Mouse (Mus musculus) heart, embryonic 12.5 days (tissue): Measurements from ENCODE around the gene Apol9a. TPM values are rescaled to one million over a fixed set of nuclear protein-coding genes. Genes with fewer than 3 reads are reported as not detected.

Source experiments
- ATAC-seq: fragments of 200-750 bp; cut with Nextera tagmentation; 2 replicates; pipeline ENCODE4 v1.8.0; 2017; ENCODE audit warnings: moderate TSS enrichment, moderate library complexity; ENCODE audit not compliant: insufficient number of reproducible peaks, low FRiP score
- H3K27ac ChIP-seq: fragments of 300-500 bp; sonication (generic); 2 replicates; pipeline ENCODE4 v1.5.1; 2016; ENCODE audit warnings: mild to moderate bottlenecking, moderate library complexity; ENCODE audit not compliant: poor library complexity, severe bottlenecking
- H3K27me3 ChIP-seq: fragments of 300-500 bp; sonication (generic); replicated peaks from 2 replicates; pipeline ENCODE4 v1.6.1; 2016; ENCODE audit warnings: mild to moderate bottlenecking, moderate library complexity
- H3K36me3 ChIP-seq: fragments of 300-500 bp; sonication (generic); 2 replicates; pipeline ENCODE4 v1.6.1; 2016; ENCODE audit warnings: mild to moderate bottlenecking, moderate library complexity
- H3K4me1 ChIP-seq: fragments of 300-500 bp; sonication (generic); replicated peaks from 2 replicates; pipeline ENCODE4 v1.6.1; 2016; ENCODE audit warnings: mild to moderate bottlenecking
- H3K4me2 ChIP-seq: fragments of 300-500 bp; sonication (generic); 2 replicates; pipeline ENCODE4 v1.6.1; 2016; ENCODE audit warnings: mild to moderate bottlenecking, moderate library complexity
- H3K4me3 ChIP-seq: fragments of 300-500 bp; sonication (generic); 2 replicates; pipeline ENCODE4 v1.5.1; 2016; ENCODE audit warnings: mild to moderate bottlenecking
- H3K9ac ChIP-seq: fragments of 300-500 bp; sonication (generic); 2 replicates; pipeline ENCODE4 v1.6.1; 2016; ENCODE audit warnings: mild to moderate bottlenecking, moderate library complexity
- H3K9me3 ChIP-seq: fragments of 300-500 bp; sonication (generic); replicated peaks from 2 replicates; pipeline ENCODE4 v1.6.1; 2016; ENCODE audit warnings: mild to moderate bottlenecking, moderate library complexity
- WGBS: fragments of 180-500 bp; shearing (Covaris S2); methylation state at CpG from one replicate; pipeline ENCODE4 v1.1.7; 2016; 5-methylcytosine and 5-hydroxymethylcytosine counted together
- polyA plus RNA-seq: library from polyadenylated mRNA; unstranded; fragments of >200 nt; fragmentation: Nextera tagmentation; extraction: Ambion mirVana; gene quantifications from 2 replicates; pipeline ENCODE4 v1.2.1, GENCODE M21; 2016

Gene Apol9a
- polyA plus RNA-seq, 1 experiment from 2014 or later = 0.74 TPM

GRCm38 (mm10) chr15:77359905-77360304 lies 51.0 kb downstream of the Apol9a start:
- Histone ChIP-seq H3K27ac (no peak overlapping the region), H3K4me1 (peaks cover 38% of the 10 kb centered on the region), H3K9ac (no peak overlapping the region), H3K9me3 (no peaks in the 10 kb centered on the region), H3K4me2 (no peak overlapping the region), H3K4me3 (no peak overlapping the region), H3K36me3 (no peaks in the 10 kb centered on the region), H3K27me3 (no peaks in the 10 kb centered on the region)
- no peak for ATAC-seq
- 92% methylated on average over 8 of the region's 8 CpGs for WGBS

- no peaks in the 10 kb centered on the region for H3K27me3 ChIP-seq
- peaks cover 42% of the 10 kb centered on the region for H3K4me1 ChIP-seq
- no peak overlapping the region for H3K4me3 ChIP-seq
- no peak overlapping the region for H3K9ac ChIP-seq
- no peak for ATAC-seq
- no peaks in the 10 kb centered on the region for H3K9me3 ChIP-seq
- no peak overlapping the region for H3K27ac ChIP-seq
- no peak overlapping the region for H3K4me2 ChIP-seq
- 64% methylated on average over 9 of the region's 9 CpGs for WGBS
- H3K36me3 ChIP-seq = no peaks in the 10 kb centered on the region
Observed at GRCm38 (mm10) chr15:77359486-77359885, 51.4 kb downstream of the Apol9a start.

- peak overlapping the region; percentile 66 for H3K4me2 ChIP-seq
- no peaks in the 10 kb centered on the region for H3K9me3 ChIP-seq
- H3K36me3 ChIP-seq = no peaks in the 10 kb centered on the region
- ATAC-seq = no peak
- H3K9ac ChIP-seq = peak overlapping the region; percentile 61
- 33% methylated on average over 6 of the region's 6 CpGs for WGBS
- no peak overlapping the region for H3K27ac ChIP-seq
- peak overlapping the region; percentile 30 for H3K4me3 ChIP-seq
- peaks cover 45% of the 10 kb centered on the region for H3K4me1 ChIP-seq
- H3K27me3 ChIP-seq = no peaks in the 10 kb centered on the region
Observed at GRCm38 (mm10) chr15:77359084-77359483, 51.9 kb downstream of the Apol9a start.

GRCm38 (mm10) chr15:77358320-77359040 lies 52.5 kb downstream of the Apol9a start:
- H3K4me1 ChIP-seq = peaks cover 46% of the 10 kb centered on the region
- peak overlapping the region; percentile 66 for H3K4me2 ChIP-seq
- no peak overlapping the region for H3K27ac ChIP-seq
- H3K9me3 ChIP-seq = no peaks in the 10 kb centered on the region
- H3K4me3 ChIP-seq = peak overlapping the region; percentile 30
- ATAC-seq = peak; percentile 77
- H3K9ac ChIP-seq = peak overlapping the region; percentile 61
- H3K27me3 ChIP-seq = no peaks in the 10 kb centered on the region
- 8% methylated on average over 29 of the region's 29 CpGs for WGBS
- no peaks in the 10 kb centered on the region for H3K36me3 ChIP-seq

- WGBS = 5% methylated on average over 11 of the region's 11 CpGs
- Histone ChIP-seq H3K4me2 (peak overlapping the region; percentile 58), H3K4me3 (peak overlapping the region; percentile 5; the same call in 1 of the 2 replicates), H3K9ac (peak overlapping the region; percentile 6; the same call in 1 of the 2 replicates), H3K27ac (0 out of 2 replicates have a peak overlapping the region, but pooled peaks have one; percentile 10), H3K9me3 (no peaks in the 10 kb centered on the region), H3K36me3 (no peaks in the 10 kb centered on the region), H3K27me3 (no peaks in the 10 kb centered on the region), H3K4me1 (peaks cover 52% of the 10 kb centered on the region)
- ATAC-seq = peak; percentile 49
Observed at GRCm38 (mm10) chr15:77356248-77356810, 54.6 kb downstream of the Apol9a start.

GRCm38 (mm10) chr15:77354848-77355551 lies 55.9 kb downstream of the Apol9a start:
- 73% methylated on average over 6 of the region's 6 CpGs for WGBS
- Histone ChIP-seq H3K9me3 (no peaks in the 10 kb centered on the region), H3K9ac (no peak overlapping the region), H3K4me2 (no peak overlapping the region), H3K36me3 (no peaks in the 10 kb centered on the region), H3K4me3 (no peak overlapping the region), H3K27ac (peak overlapping the region; percentile 79), H3K27me3 (no peaks in the 10 kb centered on the region), H3K4me1 (peaks cover 52% of the 10 kb centered on the region)
- ATAC-seq = no peak

- H3K9ac ChIP-seq = no peak overlapping the region
- no peaks in the 10 kb centered on the region for H3K27me3 ChIP-seq
- H3K4me2 ChIP-seq = no peak overlapping the region
- H3K36me3 ChIP-seq = no peaks in the 10 kb centered on the region
- ATAC-seq = no peak
- H3K27ac ChIP-seq = peak overlapping the region; percentile 79
- WGBS = 38% methylated on average over 4 of the region's 4 CpGs
- no peak overlapping the region for H3K4me3 ChIP-seq
- H3K4me1 ChIP-seq = peaks cover 52% of the 10 kb centered on the region
- no peaks in the 10 kb centered on the region for H3K9me3 ChIP-seq
Observed at GRCm38 (mm10) chr15:77354496-77354847, 56.5 kb downstream of the Apol9a start.

Other genes with a start within 250 kb of the Apol9a start
- gene Rbfox2, start 104.1 kb downstream of the Apol9a start, polyA plus RNA-seq = 87.6 and 97.4 TPM in 2 replicates
- gene Apol7a, start 12.0 kb downstream of the Apol9a start, polyA plus RNA-seq = 0.19 TPM in 1 of 2 replicates, not detected in the other
- not detected in 2 replicates for gene Apol7b, start 36.4 kb upstream of the Apol9a start, polyA plus RNA-seq
- gene Apol10a, start 65.9 kb upstream of the Apol9a start, polyA plus RNA-seq = not detected in 2 replicates
- gene Apol11a, start 97.1 kb upstream of the Apol9a start, polyA plus RNA-seq = not detected in 2 replicates
- not detected in 2 replicates for gene Apol7c, start 122.2 kb upstream of the Apol9a start, polyA plus RNA-seq
- gene 1700025B11Rik, start 150.8 kb upstream of the Apol9a start, polyA plus RNA-seq = not detected in 2 replicates
- gene Apol10b, start 185.0 kb upstream of the Apol9a start, polyA plus RNA-seq = not detected in 2 replicates
- gene Gm36245, start 188.1 kb upstream of the Apol9a start, polyA plus RNA-seq = not detected in 2 replicates
- gene Apol11b, start 232.2 kb upstream of the Apol9a start, polyA plus RNA-seq = 0.09 TPM in 1 of 2 replicates, not detected in the other